Mouse (Mus musculus) forebrain, embryonic 11.5 days (tissue): Measurements from ENCODE around the gene Prdm11. TPM values are rescaled to one million over a fixed set of nuclear protein-coding genes. Genes with fewer than 3 reads are reported as not detected.

Experiments
- ATAC-seq: fragments of 200-750 bp; cut with Nextera tagmentation; replicated peaks from 2 replicates; pipeline ENCODE4 v1.8.0; 2017; ENCODE audit warnings: moderate TSS enrichment; ENCODE audit not compliant: low FRiP score
- DNase-seq: peaks from one replicate; pipeline ENCODE4 v3.0.0-alpha.2; 2017; ENCODE audit warnings: low spot score
- H3K27ac ChIP-seq: fragments of 300-500 bp; sonication (generic); 2 replicates; pipeline ENCODE4 v1.5.1; 2014; ENCODE audit warnings: low read depth, low read length
- H3K27me3 ChIP-seq: fragments of 300-500 bp; sonication (generic); 2 replicates; pipeline ENCODE4 v1.6.1; 2014; ENCODE audit warnings: mild to moderate bottlenecking, low read length, mixed read lengths; ENCODE audit not compliant: control insufficient read depth, insufficient read depth
- H3K36me3 ChIP-seq: fragments of 300-500 bp; sonication (generic); 2 replicates; pipeline ENCODE4 v1.6.1; 2014; ENCODE audit warnings: mild to moderate bottlenecking, low read length, moderate library complexity, mixed read lengths; ENCODE audit not compliant: control insufficient read depth, insufficient read depth
- H3K4me1 ChIP-seq: fragments of 300-500 bp; sonication (generic); replicated peaks from 2 replicates; pipeline ENCODE4 v1.6.1; 2014; ENCODE audit warnings: low read length, mixed read lengths; ENCODE audit not compliant: control insufficient read depth, insufficient read depth
- H3K4me2 ChIP-seq: fragments of 300-500 bp; sonication (generic); 2 replicates; pipeline ENCODE4 v1.6.1; 2014; ENCODE audit warnings: low read depth, mild to moderate bottlenecking, low read length, moderate library complexity, mixed read lengths; ENCODE audit not compliant: severe bottlenecking
- H3K4me3 ChIP-seq: fragments of 300-500 bp; sonication (generic); 2 replicates; pipeline ENCODE4 v1.5.1; 2014; ENCODE audit warnings: low read depth, low read length
- H3K9ac ChIP-seq: fragments of 300-500 bp; sonication (generic); 2 replicates; pipeline ENCODE4 v1.6.1; 2014; ENCODE audit warnings: low read length
- H3K9me3 ChIP-seq: fragments of 300-500 bp; sonication (generic); 2 replicates; pipeline ENCODE4 v1.6.1; 2016; ENCODE audit warnings: low read length, mixed read lengths; ENCODE audit not compliant: control insufficient read depth
- WGBS: fragments of 180-500 bp; shearing (Covaris S2); extraction: QIAGEN DNeasy Blood & Tissue Kit; methylation state at CpG from one replicate; pipeline ENCODE4 v1.1.7; 2014; 5-methylcytosine and 5-hydroxymethylcytosine counted together
- polyA plus RNA-seq: library from polyadenylated mRNA; unstranded; fragments of >200 nt; fragmentation: Nextera tagmentation; extraction: Ambion mirVana; gene quantifications from 2 replicates; pipeline ENCODE4 v1.2.1, GENCODE M21; 2014

Gene Prdm11
- polyA plus RNA-seq, 1 experiment from 2014 or later = 1.8 TPM

DNA sequence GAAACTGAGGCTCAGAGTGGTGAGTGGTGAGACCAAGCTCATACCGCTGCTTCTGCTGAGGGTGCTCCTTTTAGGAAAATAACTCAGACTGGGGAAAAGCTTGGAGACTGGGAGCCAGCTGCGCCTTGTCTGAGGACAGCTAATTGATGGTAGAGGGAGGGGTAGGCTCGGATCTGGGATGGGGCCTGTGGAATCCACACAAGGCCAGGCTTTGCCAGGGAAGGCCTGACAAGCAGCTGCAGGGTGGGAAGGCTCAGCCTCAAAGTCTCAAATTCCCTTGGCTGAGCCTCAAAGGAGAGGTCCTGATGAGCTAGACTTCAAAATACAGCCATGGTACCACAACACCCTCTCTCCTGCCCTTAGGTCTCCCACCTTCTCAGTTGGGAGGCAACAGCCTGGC is 36.9 kb upstream of the Prdm11 start:
- Histone ChIP-seq H3K9ac (no peak overlapping the region), H3K4me1 (no peaks in the 10 kb centered on the region), H3K36me3 (no peaks in the 10 kb centered on the region), H3K4me2 (no peak overlapping the region), H3K27me3 (no peaks in the 10 kb centered on the region), H3K4me3 (no peak overlapping the region), H3K9me3 (no peaks in the 10 kb centered on the region), H3K27ac (no peak overlapping the region)
- DNase-seq = no peak
- 69% methylated on average over 3 of the region's 3 CpGs for WGBS
- ATAC-seq = no peak

DNA sequence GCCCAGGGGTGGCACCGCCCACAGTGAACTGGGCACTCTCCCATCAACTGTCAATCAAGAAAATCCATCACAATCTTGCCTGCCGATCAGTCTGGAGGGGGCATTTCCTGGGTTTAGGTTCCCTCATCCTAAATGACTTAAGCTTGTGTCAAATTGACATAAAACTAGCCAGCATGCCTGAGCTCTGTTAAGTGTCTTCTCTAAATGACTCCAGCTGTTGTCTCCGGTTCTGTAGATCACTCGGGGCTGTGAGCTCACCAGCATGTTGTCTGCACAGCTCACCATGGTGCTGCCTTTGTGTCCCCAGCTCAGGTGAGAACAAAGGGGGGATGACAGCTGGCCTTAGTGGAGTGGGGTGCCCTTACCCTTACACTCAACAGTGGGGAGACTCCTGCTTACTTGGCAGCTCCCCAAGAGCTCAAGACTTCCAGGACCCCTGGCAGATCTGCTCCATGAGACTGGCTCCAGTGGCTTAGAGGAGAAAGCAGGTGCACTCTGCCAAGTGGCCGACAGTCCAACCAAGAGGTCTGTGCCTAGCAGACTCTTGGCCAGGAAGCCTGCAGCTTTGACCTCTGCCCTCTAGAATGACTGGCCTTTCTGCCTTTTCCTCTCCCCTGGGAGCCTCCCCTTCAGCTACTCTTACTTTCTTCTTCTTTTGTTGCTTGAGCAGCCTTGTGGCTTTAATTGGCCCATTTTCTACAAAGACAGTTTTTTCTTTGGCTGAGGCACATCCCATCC is 35.1 kb upstream of the Prdm11 start:
- DNase-seq = no peak
- WGBS = 67% methylated on average over 5 of the region's 5 CpGs
- Histone ChIP-seq H3K9ac (no peak overlapping the region), H3K4me1 (no peaks in the 10 kb centered on the region), H3K27ac (no peak overlapping the region), H3K4me3 (no peak overlapping the region), H3K36me3 (no peaks in the 10 kb centered on the region), H3K9me3 (no peaks in the 10 kb centered on the region), H3K27me3 (no peaks in the 10 kb centered on the region), H3K4me2 (no peak overlapping the region)
- ATAC-seq = no peak

DNA sequence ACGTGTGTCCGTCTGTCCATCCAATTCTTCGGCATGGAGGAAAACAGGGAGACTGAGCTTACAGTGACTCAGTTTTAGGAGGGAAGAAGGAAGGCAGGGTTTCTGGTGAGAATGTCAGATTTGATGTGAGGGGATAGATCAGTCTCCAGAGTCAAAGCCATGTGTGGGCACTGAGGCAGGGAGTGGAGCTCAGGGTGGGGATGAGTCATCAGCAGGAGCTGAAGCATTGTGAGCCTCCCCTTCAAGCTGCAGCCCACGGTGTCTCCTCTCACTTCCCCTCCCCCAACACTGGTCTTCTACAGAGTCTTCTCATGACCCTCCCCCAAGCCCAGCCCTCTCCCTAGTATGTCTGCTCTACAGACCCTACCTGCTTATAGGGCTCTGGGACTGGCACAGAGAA is 33.4 kb upstream of the Prdm11 start:
- DNase-seq = no peak

GRCm38 (mm10) chr2:93076578-93076955 is 30.6 kb upstream of the Prdm11 start:
- Histone ChIP-seq H3K4me3 (no peak overlapping the region), H3K27ac (no peak overlapping the region), H3K4me1 (no peaks in the 10 kb centered on the region), H3K9ac (no peak overlapping the region), H3K4me2 (no peak overlapping the region), H3K36me3 (no peaks in the 10 kb centered on the region), H3K9me3 (no peaks in the 10 kb centered on the region), H3K27me3 (no peaks in the 10 kb centered on the region)
- WGBS = 80% methylated on average over 6 of the region's 6 CpGs
- DNase-seq (no peak), ATAC-seq (no peak)

More for the DNA sequence above, 33.4 kb upstream of the Prdm11 start:
- Histone ChIP-seq H3K4me3 (no peak overlapping the region), H3K27me3 (no peaks in the 10 kb centered on the region), H3K27ac (no peak overlapping the region), H3K9ac (no peak overlapping the region), H3K4me1 (no peaks in the 10 kb centered on the region), H3K9me3 (no peaks in the 10 kb centered on the region), H3K36me3 (no peaks in the 10 kb centered on the region), H3K4me2 (no peak overlapping the region)
- ATAC-seq = no peak
- 84% methylated on average over 4 of the region's 4 CpGs for WGBS

- Histone ChIP-seq H3K27me3 (no peaks in the 10 kb centered on the region), H3K36me3 (no peaks in the 10 kb centered on the region), H3K4me3 (no peak overlapping the region), H3K9me3 (no peaks in the 10 kb centered on the region), H3K27ac (no peak overlapping the region), H3K4me1 (no peaks in the 10 kb centered on the region), H3K4me2 (no peak overlapping the region), H3K9ac (no peak overlapping the region)
- DNase-seq (peak; percentile 90), ATAC-seq (peak; percentile 66)
- 38% methylated on average over 15 of the region's 15 CpGs for WGBS
Measured at GRCm38 (mm10) chr2:93075738-93076577, 30.0 kb upstream of the Prdm11 start.

- WGBS = 4% methylated on average over 12 of the region's 12 CpGs
- Histone ChIP-seq H3K4me1 (no peaks in the 10 kb centered on the region; the same call in 1 of the 2 replicates), H3K4me3 (no peak overlapping the region), H3K27me3 (no peaks in the 10 kb centered on the region), H3K36me3 (no peaks in the 10 kb centered on the region), H3K9me3 (no peaks in the 10 kb centered on the region), H3K9ac (no peak overlapping the region), H3K4me2 (no peak overlapping the region), H3K27ac (no peak overlapping the region)
- ATAC-seq (no peak), DNase-seq (peak; percentile 91)
Measured at GRCm38 (mm10) chr2:93071656-93072055, 25.7 kb upstream of the Prdm11 start.

DNA sequence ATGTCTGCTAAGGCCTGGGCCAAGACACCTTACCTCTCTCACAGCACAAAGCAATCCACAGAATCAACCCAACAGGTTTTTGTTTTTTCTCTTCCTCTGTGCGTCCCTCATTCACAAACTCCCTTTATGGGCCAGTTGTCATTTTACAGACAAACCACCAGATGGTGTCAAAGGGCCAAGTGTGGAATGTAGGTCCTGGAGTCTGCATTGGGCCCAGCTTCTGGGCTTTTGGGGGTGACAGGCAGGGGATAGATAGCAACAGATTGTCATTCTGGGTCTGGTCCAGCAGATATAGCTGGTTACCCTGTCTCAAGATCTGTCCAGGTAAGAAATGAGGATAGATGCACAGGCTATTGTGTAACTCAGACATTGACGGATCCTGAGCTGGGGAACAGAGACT is 23.0 kb upstream of the Prdm11 start:
- DNase-seq (no peak), ATAC-seq (no peak)
- H3K4me2 ChIP-seq = no peak overlapping the region
- no peaks in the 10 kb centered on the region for H3K27me3 ChIP-seq
- no peak overlapping the region for H3K4me3 ChIP-seq
- H3K9me3 ChIP-seq = no peaks in the 10 kb centered on the region
- H3K27ac ChIP-seq = no peak overlapping the region
- no peaks in the 10 kb centered on the region; the same call in 1 of the 2 replicates for H3K4me1 ChIP-seq
- no peak overlapping the region for H3K9ac ChIP-seq
- H3K36me3 ChIP-seq = no peaks in the 10 kb centered on the region
- 37% methylated on average over 2 of the region's 2 CpGs for WGBS

DNA sequence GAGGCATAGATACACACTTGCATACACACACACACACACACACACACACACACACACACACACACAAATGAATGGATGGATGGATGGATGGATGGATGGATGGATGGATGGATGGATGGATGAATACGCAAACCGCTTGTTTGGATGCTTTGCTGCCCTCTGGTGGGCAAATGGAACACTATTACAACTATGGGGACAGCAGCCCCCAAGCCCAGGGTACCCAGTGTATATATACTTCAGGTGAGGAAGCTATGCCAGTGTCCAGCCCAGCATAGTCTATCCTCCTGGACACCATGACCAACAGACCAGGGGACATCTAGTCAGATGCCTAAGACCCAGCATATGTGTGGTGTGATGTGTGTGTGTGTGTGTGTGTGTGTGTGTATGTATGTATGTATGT is 17.4 kb upstream of the Prdm11 start:
- no peaks in the 10 kb centered on the region for H3K36me3 ChIP-seq
- H3K9me3 ChIP-seq = no peaks in the 10 kb centered on the region
- ATAC-seq = no peak
- no peak overlapping the region for H3K4me3 ChIP-seq
- H3K27me3 ChIP-seq = no peaks in the 10 kb centered on the region
- H3K4me1 ChIP-seq = no peaks in the 10 kb centered on the region; the same call in 1 of the 2 replicates
- no peak overlapping the region for H3K27ac ChIP-seq
- DNase-seq = peak; percentile 69
- WGBS = 16% methylated on average over 2 of the region's 2 CpGs
- H3K4me2 ChIP-seq = no peak overlapping the region
- no peak overlapping the region for H3K9ac ChIP-seq
